Mouse (Mus musculus) midbrain, embryonic 13.5 days (tissue): Measurements from ENCODE around the gene Arel1. TPM values are rescaled to one million over a fixed set of nuclear protein-coding genes. Genes with fewer than 3 reads are reported as not detected.

Experiments
- ATAC-seq: fragments of 200-750 bp; cut with Nextera tagmentation; 2 replicates; pipeline ENCODE4 v1.8.0; 2017; ENCODE audit warnings: mild to moderate bottlenecking, moderate TSS enrichment, moderate library complexity
- H3K27ac ChIP-seq: fragments of 300-500 bp; sonication (generic); 2 replicates; pipeline ENCODE4 v1.5.1; 2015; ENCODE audit warnings: inconsistent platforms, mild to moderate bottlenecking, moderate library complexity
- H3K27me3 ChIP-seq: fragments of 300-500 bp; sonication (generic); 2 replicates; pipeline ENCODE4 v1.6.1; 2015; ENCODE audit warnings: mild to moderate bottlenecking, inconsistent platforms
- H3K36me3 ChIP-seq: fragments of 300-500 bp; sonication (generic); 2 replicates; pipeline ENCODE4 v1.6.1; 2015; ENCODE audit warnings: mild to moderate bottlenecking, inconsistent platforms
- H3K4me1 ChIP-seq: fragments of 300-500 bp; sonication (generic); replicated peaks from 2 replicates; pipeline ENCODE4 v1.6.1; 2015; ENCODE audit warnings: inconsistent platforms
- H3K4me2 ChIP-seq: fragments of 300-500 bp; sonication (generic); replicated peaks from 2 replicates; pipeline ENCODE4 v1.6.1; 2015; ENCODE audit warnings: moderate library complexity, mild to moderate bottlenecking, inconsistent platforms
- H3K4me3 ChIP-seq: fragments of 300-500 bp; sonication (generic); replicated peaks from 2 replicates; pipeline ENCODE4 v1.5.1; 2015; ENCODE audit warnings: mild to moderate bottlenecking, inconsistent platforms
- H3K9ac ChIP-seq: fragments of 300-500 bp; sonication (generic); replicated peaks from 2 replicates; pipeline ENCODE4 v1.6.1; 2015; ENCODE audit warnings: mild to moderate bottlenecking, inconsistent platforms
- H3K9me3 ChIP-seq: fragments of 300-500 bp; sonication (generic); 2 replicates; pipeline ENCODE4 v1.6.1; 2016; ENCODE audit warnings: mild to moderate bottlenecking, inconsistent platforms
- WGBS: fragments of 180-500 bp; shearing (Covaris S2); methylation state at CpG from one replicate; pipeline ENCODE4 v1.1.7; 2015; 5-methylcytosine and 5-hydroxymethylcytosine counted together
- polyA plus RNA-seq: library from polyadenylated mRNA; unstranded; fragments of >200 nt; fragmentation: Nextera tagmentation; extraction: Ambion mirVana; gene quantifications from 2 replicates; pipeline ENCODE4 v1.2.1, GENCODE M21; 2015

The Arel1 gene
- polyA plus RNA-seq, 1 experiment from 2014 or later = 27.8 TPM

DNA sequence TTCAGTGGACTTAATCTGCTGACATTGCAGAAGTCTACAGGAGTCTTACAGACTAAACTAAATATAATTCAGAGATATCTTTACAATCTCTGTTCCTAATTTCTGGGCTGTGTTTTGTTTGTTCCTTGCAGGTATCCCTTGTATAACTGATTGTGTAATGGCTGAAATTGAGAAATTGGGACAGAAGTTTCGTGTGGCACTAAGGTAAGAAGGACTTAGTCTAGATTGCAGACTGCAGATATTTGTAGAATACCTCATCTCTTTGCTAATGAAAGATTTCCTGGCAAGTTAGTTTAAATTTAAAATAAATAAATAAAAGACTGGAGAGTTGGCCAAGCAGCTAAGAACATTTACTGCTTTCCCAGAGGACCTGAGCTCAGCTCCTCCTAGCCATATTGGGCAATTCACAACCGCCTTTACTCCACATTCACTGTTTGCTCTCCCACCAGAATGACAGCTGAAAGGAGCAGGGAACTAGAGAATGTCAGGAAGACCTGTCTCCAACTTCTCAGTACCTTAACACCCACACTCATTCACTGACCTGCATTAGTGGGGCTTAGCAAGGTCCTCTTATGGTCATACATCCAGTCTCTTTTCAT, 8.7 kb upstream of the Arel1 start:
- 93% methylated on average over 2 of the region's 2 CpGs for WGBS
- Histone ChIP-seq H3K9ac (no peak overlapping the region), H3K27me3 (no peaks in the 10 kb centered on the region), H3K4me1 (no peaks in the 10 kb centered on the region), H3K4me3 (no peak overlapping the region), H3K27ac (no peak overlapping the region), H3K36me3 (peaks cover 88% of the 10 kb centered on the region), H3K9me3 (no peaks in the 10 kb centered on the region), H3K4me2 (no peak overlapping the region)
- ATAC-seq = no peak

DNA sequence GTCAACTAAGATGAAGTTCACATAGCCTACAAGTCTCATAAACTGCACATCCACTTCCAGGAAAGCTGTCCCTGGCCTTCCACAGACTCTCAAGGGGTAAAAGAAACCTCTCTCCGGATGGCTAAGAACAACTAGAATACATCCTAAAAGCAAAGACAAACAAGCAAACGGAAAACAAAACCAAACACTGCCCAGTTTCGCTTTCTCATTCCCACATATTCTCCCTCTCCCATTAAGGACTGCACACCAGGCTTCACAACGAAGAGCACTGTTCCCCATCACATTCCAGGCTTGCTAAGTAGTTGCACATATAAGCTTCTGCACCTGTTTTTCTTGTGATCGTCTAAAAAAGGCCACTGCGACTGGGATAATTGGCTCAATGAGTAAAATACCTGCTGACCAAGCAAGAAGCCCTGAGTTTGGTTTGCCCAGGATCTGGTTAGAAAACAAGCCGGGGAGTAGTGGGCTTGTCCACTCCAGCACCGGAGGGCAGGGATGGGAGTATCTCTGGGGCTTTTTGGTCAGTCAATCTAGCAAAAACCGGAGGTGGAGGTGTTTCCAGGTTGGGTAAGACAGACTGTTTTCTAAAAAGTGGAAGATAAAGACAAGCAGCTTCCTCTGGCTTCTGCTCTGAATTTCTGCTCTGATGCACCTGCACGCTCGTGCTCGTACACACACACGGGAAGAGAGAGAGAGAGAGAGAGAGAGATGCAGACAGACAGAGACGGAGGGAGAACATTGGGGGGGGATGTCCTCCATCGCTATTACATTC, 858 bp downstream of the Arel1 start:
- Histone ChIP-seq H3K4me2 (peak overlapping the region; percentile 99), H3K4me3 (peak overlapping the region; percentile 68), H3K27ac (no peak overlapping the region), H3K27me3 (no peaks in the 10 kb centered on the region), H3K9me3 (no peaks in the 10 kb centered on the region), H3K36me3 (peaks cover 21% of the 10 kb centered on the region), H3K9ac (peak overlapping the region; percentile 89), H3K4me1 (peaks cover 22% of the 10 kb centered on the region)
- 29% methylated on average over 15 of the region's 15 CpGs for WGBS
- ATAC-seq = no peak; the same call in 1 of the 2 replicates

DNA sequence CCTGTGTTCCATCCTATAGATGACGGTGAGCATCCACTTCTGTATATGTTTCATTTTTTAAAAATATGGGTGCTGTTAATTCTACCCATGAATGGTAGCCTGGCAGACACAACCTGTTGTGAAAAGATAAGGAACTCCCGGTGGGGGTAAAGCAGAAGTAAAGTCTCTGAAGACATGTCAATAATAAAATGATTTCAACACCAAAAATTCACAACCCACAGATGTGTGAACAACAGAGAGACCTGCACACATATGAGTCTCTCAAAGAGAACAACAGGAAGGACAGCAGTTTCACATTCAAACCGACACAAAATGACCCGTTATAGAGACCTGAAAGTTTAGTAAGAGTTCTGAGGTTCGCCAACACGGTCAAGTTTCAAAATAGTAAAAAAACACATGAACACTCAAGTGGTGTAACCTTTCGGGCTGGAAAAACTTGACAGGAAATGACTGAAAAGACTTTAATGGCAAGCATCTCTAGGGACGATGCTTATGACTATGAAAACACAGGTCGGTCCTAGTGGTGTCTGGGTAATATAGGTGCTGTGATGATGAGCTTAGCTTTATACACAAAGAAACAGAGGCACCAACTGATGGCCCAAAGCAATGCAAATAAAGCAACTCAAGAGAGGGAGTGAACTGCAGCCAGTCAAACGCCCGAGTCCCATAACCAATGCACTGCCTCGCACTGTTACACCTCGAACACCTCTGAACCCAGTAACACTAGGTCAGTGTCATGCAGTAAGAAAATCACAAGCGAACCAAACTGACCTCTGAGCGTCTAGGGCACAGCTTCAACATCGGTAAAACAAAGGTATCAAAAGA, 1.7 kb downstream of the Arel1 start:
- H3K27ac ChIP-seq = no peak overlapping the region
- WGBS = 88% methylated on average over 16 of the region's 16 CpGs
- peak overlapping the region; percentile 68 for H3K4me3 ChIP-seq
- peaks cover 17% of the 10 kb centered on the region for H3K36me3 ChIP-seq
- peak overlapping the region; percentile 89; the same call in 1 of the 2 replicates for H3K9ac ChIP-seq
- H3K9me3 ChIP-seq = no peaks in the 10 kb centered on the region
- H3K27me3 ChIP-seq = no peaks in the 10 kb centered on the region
- peaks cover 22% of the 10 kb centered on the region for H3K4me1 ChIP-seq
- no peak for ATAC-seq
- peak overlapping the region; percentile 99 for H3K4me2 ChIP-seq

DNA sequence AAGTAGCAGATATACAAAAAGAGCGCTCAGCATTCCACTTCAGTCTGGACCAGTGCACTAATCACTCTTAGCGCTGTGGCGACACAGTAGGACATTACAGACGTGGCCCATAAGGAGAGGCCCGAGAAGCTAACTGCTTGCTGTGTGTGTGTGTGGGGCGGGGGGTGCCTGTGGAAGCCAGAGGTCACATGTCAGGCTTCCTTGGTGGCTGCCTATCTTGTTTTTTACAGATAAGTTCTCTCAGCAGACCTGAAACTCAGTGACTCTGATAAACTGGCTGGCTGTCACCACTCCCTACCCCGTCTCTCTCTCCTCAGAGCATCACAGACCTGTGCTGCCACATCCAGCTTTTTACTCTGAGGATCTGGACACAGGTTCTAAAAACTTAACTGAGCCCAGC, 8.1 kb downstream of the Arel1 start:
- Histone ChIP-seq H3K9me3 (no peaks in the 10 kb centered on the region), H3K27me3 (no peaks in the 10 kb centered on the region), H3K36me3 (peaks cover 18% of the 10 kb centered on the region), H3K4me1 (0 out of 2 replicates have a peak, but pooled peaks cover 2% of the 10 kb centered on the region), H3K9ac (no peak overlapping the region), H3K4me3 (no peak overlapping the region), H3K27ac (no peak overlapping the region), H3K4me2 (no peak overlapping the region)
- 90% methylated on average over 7 of the region's 7 CpGs for WGBS
- ATAC-seq = no peak

DNA sequence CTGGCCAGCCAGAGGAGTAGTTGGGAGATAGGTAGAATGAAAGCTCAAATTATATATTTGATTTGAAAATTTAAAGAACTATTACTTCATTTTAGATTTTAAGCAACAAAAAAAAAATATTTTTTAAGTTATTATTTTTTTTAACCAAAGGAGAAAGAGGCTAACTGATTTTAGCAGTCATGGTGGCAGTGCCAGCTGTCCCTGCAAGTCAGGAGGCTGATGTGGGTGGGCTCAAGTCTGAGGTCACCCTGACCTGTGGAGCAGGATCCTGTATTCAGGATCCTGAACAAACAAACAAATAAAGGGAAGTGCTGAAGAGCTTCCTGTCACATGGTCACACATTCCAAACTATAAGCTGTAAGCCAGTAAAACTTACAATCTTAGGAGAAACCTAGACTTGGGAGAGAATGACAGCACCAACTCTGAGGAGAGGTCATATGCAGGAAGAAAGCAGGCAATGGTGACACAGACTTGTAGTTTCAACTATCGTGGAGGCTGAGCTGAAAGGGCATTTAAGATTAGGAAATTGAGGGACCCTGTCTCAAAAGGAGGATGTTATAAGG, 11.8 kb downstream of the Arel1 start:
- Histone ChIP-seq H3K4me1 (no peaks in the 10 kb centered on the region), H3K9ac (no peak overlapping the region), H3K27ac (no peak overlapping the region), H3K9me3 (no peaks in the 10 kb centered on the region), H3K4me3 (no peak overlapping the region), H3K4me2 (no peak overlapping the region), H3K36me3 (peaks cover 22% of the 10 kb centered on the region), H3K27me3 (no peaks in the 10 kb centered on the region)
- WGBS = 94% methylated on average over 1 of the region's 1 CpGs
- no peak for ATAC-seq

DNA sequence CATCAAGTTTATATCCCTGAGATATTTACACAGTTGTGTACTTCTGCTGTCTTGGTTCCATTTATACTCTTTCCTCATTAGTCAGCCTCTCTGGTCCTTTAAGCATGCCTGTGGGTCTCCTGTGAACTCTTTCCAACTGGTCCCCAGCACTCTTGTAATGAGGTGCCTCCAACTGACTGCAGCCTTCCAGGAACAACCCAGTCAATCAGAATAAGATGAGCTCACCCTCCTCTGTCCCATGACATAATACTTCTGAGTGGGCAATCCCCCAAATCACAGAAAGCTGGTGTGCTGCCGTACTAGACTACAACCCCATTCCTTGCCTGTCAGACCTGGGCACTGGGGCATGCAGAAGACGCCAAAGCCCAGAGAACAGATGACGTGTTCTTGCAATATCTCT, 14.4 kb downstream of the Arel1 start:
- Histone ChIP-seq H3K4me2 (no peak overlapping the region), H3K9ac (no peak overlapping the region), H3K4me1 (no peaks in the 10 kb centered on the region), H3K27ac (no peak overlapping the region), H3K36me3 (peaks cover 22% of the 10 kb centered on the region), H3K4me3 (no peak overlapping the region), H3K27me3 (no peaks in the 10 kb centered on the region), H3K9me3 (no peaks in the 10 kb centered on the region)
- no peak for ATAC-seq
- WGBS = 96% methylated on average over 3 of the region's 3 CpGs

DNA sequence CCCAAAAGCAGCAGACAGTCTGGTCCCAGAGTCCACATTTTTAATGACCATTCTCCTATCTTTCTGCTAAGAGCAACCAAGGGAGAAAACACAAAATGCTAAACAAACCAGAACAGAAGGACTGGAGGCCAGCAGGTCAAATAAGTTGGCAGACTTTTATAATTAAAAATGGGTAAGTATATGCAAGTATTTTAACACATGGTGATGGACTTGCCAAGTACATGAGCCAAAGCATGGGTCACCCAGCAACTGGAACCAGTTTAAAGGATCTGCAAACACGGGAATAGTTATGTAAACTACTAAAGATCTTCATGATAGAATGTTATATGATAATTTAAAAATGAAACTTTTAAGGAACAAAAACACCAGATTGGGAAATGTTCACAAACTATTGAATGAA, 18.3 kb downstream of the Arel1 start:
- ATAC-seq = no peak
- no peaks in the 10 kb centered on the region for H3K4me1 ChIP-seq
- H3K9ac ChIP-seq = no peak overlapping the region
- H3K9me3 ChIP-seq = no peaks in the 10 kb centered on the region
- WGBS = 85% methylated on average over 1 of the region's 1 CpGs
- H3K27ac ChIP-seq = no peak overlapping the region
- peaks cover 47% of the 10 kb centered on the region for H3K36me3 ChIP-seq
- H3K4me2 ChIP-seq = no peak overlapping the region
- H3K4me3 ChIP-seq = no peak overlapping the region
- H3K27me3 ChIP-seq = no peaks in the 10 kb centered on the region

DNA sequence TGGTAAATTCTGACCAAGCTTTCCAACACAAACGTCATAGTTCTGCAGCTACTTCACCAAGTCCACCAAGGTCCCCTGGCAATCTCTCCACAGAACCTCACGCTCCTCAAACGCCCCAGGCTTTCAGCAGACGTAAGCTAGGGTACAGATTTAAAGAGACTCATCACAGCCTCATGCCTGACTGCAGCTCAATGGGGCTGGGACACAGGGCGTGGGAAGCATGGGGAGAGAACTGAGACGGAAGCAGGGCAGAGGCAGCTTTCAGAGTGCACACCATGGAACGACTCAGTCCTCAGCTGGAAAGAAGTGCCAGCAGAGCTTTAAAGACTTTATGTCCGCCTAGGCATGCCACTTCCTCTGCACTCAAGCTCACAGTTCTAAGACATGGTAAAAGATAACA, 19.2 kb downstream of the Arel1 start:
- 48% methylated on average over 8 of the region's 8 CpGs for WGBS
- Histone ChIP-seq H3K4me3 (no peak overlapping the region), H3K9ac (no peak overlapping the region), H3K4me1 (no peaks in the 10 kb centered on the region), H3K4me2 (no peak overlapping the region), H3K36me3 (peaks cover 53% of the 10 kb centered on the region), H3K27ac (no peak overlapping the region), H3K9me3 (no peaks in the 10 kb centered on the region), H3K27me3 (no peaks in the 10 kb centered on the region)
- ATAC-seq = no peak

DNA sequence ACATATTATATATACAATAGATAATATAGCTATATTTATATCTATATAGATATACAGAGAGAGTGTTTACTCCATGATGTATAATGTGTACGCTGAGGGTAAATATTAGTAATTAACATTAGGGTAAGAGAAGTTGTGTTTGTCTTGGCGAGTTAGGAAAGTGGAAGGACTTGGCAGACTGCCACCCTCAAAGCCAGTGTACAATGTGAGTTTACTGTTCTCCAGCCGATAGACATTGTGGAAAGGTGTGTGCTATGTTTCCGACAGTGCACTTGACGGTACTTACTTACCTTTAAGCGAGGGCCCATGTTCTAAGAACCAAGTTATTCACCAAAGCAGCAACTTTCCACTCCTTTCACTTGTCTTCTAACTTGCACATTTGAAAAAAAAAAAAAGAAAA, 19.9 kb downstream of the Arel1 start:
- Histone ChIP-seq H3K4me2 (no peak overlapping the region), H3K27ac (no peak overlapping the region), H3K9ac (no peak overlapping the region), H3K27me3 (no peaks in the 10 kb centered on the region), H3K4me1 (no peaks in the 10 kb centered on the region), H3K36me3 (peaks cover 51% of the 10 kb centered on the region), H3K4me3 (no peak overlapping the region), H3K9me3 (no peaks in the 10 kb centered on the region)
- no peak for ATAC-seq
- WGBS = 93% methylated on average over 6 of the region's 6 CpGs

DNA sequence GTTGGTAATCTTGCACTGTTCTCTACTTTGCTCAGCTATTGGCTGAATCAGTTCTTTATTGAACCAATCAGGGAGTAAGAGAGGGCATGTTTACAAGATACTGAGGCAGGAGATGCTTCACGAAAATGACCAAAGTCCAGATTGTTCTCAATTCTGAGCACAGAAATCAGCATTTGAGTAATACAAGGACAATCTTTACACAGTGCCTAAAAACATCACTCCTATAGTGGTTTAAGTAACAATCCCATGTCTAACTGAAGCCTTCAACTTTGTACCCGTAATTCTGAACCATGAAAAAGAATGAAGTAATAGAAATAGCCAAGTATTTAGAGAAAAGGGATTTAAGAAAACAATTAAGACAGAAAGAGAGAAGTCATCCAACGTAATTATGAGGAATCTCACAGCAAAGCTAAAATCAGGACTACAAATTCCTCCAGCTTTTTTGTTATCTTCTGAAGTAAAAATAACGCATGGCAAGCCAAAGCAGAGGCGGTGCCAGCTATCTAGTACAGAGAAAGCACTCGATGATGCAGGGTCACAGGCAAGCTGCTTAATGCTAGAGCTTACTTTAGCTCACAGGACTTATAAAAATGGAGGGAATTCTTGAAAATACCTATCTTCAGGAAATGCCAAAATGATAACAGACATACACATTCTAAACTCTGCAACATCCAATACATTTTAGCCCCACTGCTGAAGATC, 22.0 kb downstream of the Arel1 start:
- H3K27ac ChIP-seq = no peak overlapping the region
- H3K9ac ChIP-seq = no peak overlapping the region
- no peak for ATAC-seq
- no peaks in the 10 kb centered on the region for H3K27me3 ChIP-seq
- H3K4me1 ChIP-seq = no peaks in the 10 kb centered on the region
- H3K4me3 ChIP-seq = no peak overlapping the region
- peaks cover 60% of the 10 kb centered on the region for H3K36me3 ChIP-seq
- 92% methylated on average over 6 of the region's 6 CpGs for WGBS
- no peak overlapping the region for H3K4me2 ChIP-seq
- no peaks in the 10 kb centered on the region for H3K9me3 ChIP-seq

DNA sequence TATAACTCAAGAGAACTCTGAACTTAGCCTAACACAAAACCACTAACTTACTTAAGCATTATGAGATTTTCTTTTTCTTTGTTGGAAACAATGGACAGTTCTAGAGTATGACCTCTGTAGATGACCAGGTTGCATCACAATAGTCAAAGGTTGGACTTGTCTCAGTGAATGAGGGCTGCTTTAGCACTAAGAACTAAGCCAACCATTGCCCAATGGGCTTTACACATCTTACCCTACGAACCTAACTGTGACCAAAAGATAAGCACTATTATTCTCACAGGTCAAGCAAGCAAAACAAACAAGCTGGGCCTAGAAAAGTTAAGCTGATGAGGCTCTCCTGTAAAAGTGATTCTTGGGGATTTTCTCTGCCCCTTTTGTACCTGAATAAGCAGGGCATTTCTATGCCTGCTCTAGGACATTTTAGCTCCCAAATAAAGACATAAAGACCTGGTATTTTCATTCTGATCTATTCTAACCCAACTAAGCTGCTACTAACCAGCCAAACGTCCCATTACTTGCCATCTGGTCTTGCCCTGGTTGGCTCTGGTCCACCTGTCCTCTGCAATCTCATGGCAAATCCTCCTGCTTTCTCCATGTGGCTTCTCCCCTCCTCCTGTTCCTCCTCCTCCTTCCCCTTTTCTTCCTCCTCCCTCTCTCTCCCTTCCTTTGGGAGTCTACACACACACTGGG, 22.7 kb downstream of the Arel1 start:
- 68% methylated on average over 2 of the region's 2 CpGs for WGBS

More for the DNA sequence above, 22.7 kb downstream of the Arel1 start:
- no peak overlapping the region for H3K27ac ChIP-seq
- H3K36me3 ChIP-seq = peaks cover 64% of the 10 kb centered on the region
- H3K4me2 ChIP-seq = no peak overlapping the region
- no peak for ATAC-seq
- no peaks in the 10 kb centered on the region for H3K4me1 ChIP-seq
- no peaks in the 10 kb centered on the region for H3K9me3 ChIP-seq
- no peaks in the 10 kb centered on the region for H3K27me3 ChIP-seq
- no peak overlapping the region for H3K4me3 ChIP-seq
- no peak overlapping the region for H3K9ac ChIP-seq
